Mouse (Mus musculus) 3T3-L1 (cell line): ENCODE results near the gene Cmtm5.
"Not testable (repeated sequence)": the region's sequence is repeated elsewhere in the genome, so short reads cannot be mapped to it uniquely, and the experiment has no call there.

Experiments used
- DNase-seq: peaks from one replicate; pipeline ENCODE4 v3.0.0-alpha.2; 2015; ENCODE audit warnings: low read depth, low spot score

The Cmtm5 gene

GRCm38 (mm10) chr14:54959197-54959596 is 23.1 kb downstream of the Cmtm5 start:
- DNase-seq: no peak

DNA sequence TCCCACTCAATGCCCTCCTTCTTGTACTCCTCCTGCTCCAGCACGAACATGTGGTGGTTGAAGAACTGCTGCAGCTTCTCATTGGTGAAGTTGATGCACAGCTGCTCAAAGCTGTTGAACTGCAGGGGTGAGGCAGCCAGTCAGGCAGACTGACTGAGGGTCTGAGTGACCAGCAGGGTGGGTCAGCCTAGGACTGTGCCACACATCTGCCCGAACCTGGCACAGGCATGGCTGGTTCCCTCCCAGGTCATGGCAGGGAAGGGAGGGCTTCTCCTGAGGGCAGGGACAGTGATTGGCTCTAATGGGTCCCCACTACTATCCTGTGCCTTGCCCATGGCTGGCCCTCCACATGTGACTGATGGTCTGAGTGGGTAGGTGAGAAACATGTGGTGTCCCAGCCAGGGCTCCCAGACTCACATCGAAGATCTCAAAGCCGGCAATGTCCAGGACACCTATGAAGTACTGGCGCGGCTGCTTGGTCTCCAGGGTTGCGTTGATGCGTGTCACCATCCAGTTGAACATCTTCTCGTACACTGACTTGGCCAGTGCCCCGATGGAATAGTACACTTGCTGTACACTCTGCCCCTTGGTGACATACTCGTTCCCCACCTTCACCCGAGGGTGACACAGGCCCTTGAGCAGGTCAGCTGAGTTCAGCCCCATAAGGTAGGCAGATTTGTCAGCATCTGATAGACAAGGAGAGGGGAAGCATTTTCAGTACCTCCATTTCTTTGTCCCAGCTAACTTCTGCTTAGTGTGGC is 24.0 kb downstream of the Cmtm5 start:
- DNase-seq: not testable (repeated sequence)

GRCm38 (mm10) chr14:54960769-54961168 is 24.7 kb downstream of the Cmtm5 start:
- DNase-seq: no peak

- DNase-seq: no peak
These were observed 25.4 kb downstream of the Cmtm5 start for GRCm38 (mm10) chr14:54961487-54961886.

DNA sequence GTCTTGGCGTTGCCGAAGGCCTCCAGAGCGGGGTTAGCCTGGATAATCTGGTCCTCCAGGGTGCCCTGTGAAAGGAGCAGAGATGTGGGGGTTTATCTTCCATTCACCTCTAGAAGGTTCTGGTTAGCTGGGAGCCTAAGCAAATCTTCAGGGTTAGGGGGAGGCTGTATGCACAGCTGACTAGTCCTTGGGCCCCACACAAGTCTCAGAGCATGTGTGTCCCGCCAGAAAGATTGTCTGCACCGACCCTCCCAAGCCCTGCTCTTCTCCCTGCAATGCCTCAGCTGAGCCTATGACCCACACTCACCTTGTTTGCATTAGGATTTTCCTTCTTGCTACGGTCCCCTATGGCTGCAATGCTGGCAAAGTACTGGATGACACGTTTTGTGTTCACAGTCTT is 26.7 kb downstream of the Cmtm5 start:
- DNase-seq: no peak

DNA sequence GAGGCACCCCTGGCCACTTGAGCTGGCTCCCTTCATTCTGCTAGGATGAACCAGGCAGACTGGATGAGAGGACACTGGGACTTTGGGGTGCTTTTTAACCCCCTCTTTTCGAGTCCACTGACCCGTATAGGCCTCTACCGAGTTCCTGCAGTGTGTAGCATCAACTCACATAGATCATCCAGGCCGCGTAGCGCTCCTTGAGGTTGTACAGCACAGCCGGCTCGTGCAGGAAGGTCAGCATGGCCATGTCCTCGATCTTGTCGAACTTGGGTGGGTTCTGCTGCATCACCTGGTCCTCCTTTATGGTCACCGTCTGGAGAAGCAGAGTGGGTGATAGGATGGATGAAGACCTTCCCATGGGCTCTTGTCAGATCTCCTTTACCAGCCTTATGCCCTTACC is 27.7 kb downstream of the Cmtm5 start:
- DNase-seq: no peak

- no peak for DNase-seq
These were observed 29.0 kb downstream of the Cmtm5 start for GRCm38 (mm10) chr14:54965044-54965443.

GRCm38 (mm10) chr14:54965631-54966030 is 29.6 kb downstream of the Cmtm5 start:
- DNase-seq: no peak

- DNase-seq: no peak
These were observed 30.4 kb downstream of the Cmtm5 start, which contains the start of gene Myh6 for GRCm38 (mm10) chr14:54966320-54966977. Gene Myh6, minus strand, starts transcription at chr14:54966927.

- DNase-seq: no peak
These were observed 31.8 kb downstream of the Cmtm5 start for GRCm38 (mm10) chr14:54967874-54968273.

DNA sequence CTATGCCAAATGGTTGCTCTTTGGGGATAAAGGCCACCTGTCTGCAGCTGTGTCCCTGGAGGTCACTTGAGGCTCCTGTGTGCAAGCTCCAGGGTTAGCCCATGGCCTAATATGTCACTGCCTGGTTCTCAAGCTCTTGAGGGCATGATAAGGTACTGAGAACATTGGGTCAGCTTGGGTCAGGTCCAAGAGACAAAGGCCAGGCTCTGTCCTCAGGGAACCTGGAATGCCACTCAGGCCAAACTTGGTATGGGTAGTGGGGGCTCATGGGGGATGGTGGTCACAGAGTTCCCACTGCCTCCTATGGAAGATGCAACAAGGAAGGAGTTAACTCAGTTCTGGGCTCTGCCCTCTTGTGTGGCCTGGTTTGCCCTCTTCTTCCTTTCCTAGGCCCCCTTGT is 32.3 kb downstream of the Cmtm5 start:
- DNase-seq: no peak

GRCm38 (mm10) chr14:54972786-54973185 is 36.7 kb downstream of the Cmtm5 start:
- DNase-seq: not testable (repeated sequence)

GRCm38 (mm10) chr14:54974068-54974791 is 38.2 kb downstream of the Cmtm5 start:
- DNase-seq: no peak

- no peak for DNase-seq
These were observed 40.6 kb downstream of the Cmtm5 start, which contains the start of gene Gm17428 for GRCm38 (mm10) chr14:54976633-54977032. Gene Gm17428, plus strand, starts transcription at chr14:54976933.

- no peak for DNase-seq
These were observed 42.6 kb downstream of the Cmtm5 start for GRCm38 (mm10) chr14:54978664-54979063.

DNA sequence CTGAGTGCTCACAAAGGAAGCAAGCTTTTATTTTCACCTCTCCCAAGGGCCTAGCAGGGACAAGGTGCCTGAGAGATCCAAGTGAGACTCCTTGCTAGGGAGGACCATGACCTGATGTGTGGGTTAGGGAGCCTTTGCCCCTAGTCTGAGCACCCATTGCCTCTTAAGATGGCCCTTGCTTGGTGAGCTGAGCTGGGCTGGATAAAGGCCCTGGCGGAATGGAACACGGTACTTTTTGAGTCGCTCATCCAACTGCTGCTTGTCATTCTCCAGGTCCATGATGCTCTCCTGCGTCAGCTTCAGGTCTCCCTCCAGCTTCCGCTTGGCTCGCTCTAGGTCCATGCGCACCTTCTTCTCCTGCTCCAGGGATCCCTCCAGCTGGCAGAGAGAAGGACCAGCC is 45.9 kb downstream of the Cmtm5 start:
- DNase-seq: no peak

DNA sequence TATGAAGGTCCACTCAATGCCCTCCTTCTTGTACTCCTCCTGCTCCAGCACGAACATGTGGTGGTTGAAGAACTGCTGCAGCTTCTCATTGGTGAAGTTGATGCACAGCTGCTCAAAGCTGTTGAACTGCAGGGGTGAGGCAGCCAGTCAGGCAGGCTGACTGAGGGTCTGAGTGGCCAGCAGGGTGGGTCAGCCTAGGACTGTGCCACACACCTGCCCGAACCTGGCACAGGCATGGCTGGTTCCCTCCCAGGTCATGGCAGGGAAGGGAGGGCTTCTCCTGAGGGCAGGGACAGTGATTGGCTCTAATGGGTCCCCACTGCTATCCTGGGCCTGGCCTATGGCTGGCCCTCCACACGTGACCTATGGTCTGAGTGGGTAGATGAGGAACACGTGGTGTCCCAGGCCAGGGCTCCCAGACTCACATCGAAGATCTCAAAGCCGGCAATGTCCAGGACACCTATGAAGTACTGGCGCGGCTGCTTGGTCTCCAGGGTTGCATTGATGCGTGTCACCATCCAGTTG is 52.4 kb downstream of the Cmtm5 start:
- not testable (repeated sequence) for DNase-seq
